Comparison of ENCODE assay signal across 21 mouse cellular contexts in the genomic region with DNA sequence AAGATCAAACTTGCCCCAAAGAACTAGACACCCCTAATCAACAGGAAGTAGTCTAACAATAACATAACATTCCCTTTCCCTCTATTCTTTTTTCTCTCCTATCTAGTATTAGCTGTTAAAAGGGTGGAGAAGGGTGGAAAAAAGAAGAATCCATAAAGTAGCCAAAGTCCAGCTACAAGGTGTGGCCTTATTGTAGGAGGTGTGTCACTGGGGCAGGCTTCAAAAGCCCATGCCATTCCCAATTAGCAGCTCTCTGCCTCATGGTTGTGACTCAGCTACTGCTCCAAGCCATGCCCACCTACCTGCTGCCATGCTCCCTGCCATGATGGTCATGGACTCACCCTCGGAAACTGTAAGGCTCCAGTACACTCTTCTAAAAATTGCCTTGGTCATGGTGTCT. TPM values are rescaled to one million over a fixed set of nuclear protein-coding genes. Genes with fewer than 3 reads are reported as not detected.
DNase-seq lines count a peak whose midpoint lies in the region; ATAC-seq and TF ChIP-seq lines count a peak whose summit lies in the region.
"Had no signal": no experiment of that assay in that cellular context is flagged by ENCODE, and none has a peak within 500 bp of the region (broad histone marks: within the 10 kb centered on the region; RNA-seq: fewer than 3 reads in every experiment).

No protein-coding gene starts in this region.

- no peaks in the 10 kb centered on the region; the same call in 1 of the 2 replicates for H3K36me3 ChIP-seq in intestine, embryonic 16.5 days (ENCODE audit: control insufficient read depth, insufficient read depth, low read length)
- H3K36me3 ChIP-seq in stomach, postnatal 0 days (ENCODE audit: control insufficient read depth, insufficient read depth, low read length) = no peaks in the 10 kb centered on the region
- no peaks in the 10 kb centered on the region for H3K36me3 ChIP-seq in kidney, adult 2 months (ENCODE audit: control insufficient read depth, insufficient read depth, low read length)
- H3K36me3 ChIP-seq: embryonic facial prominence, embryonic 10.5 days; embryonic facial prominence, embryonic 12.5 days; forebrain, embryonic 15.5 days had no signal

- DNase-seq in large intestine, adult 2 months (ENCODE audit: low read depth, low spot score) = peak; percentile 81
- no peak for DNase-seq in stomach, postnatal 0 days (ENCODE audit: low spot score)
- DNase-seq in kidney, adult 2 months = no peak
- no peak for DNase-seq in heart, postnatal 10 days
- DNase-seq in adrenal gland, adult 18-20 months (ENCODE audit: low spot score in 2 of 2) = no peak
- DNase-seq: adrenal gland, adult 8-10 months; adrenal gland, postnatal 14 days; adrenal gland, postnatal 36 days; cerebellum, adult 11-12 months; cerebellum, adult 2 months; cerebellum, adult 9-10 months; cerebellum, postnatal 10 days; cerebellum, postnatal 25 days had no signal

- no peak for TF ChIP-seq CTCF in stomach, postnatal 0 days (IDR thresholded peaks at IDR 0.05; ENCODE audit: low read depth)
- no peak for TF ChIP-seq CTCF in kidney, adult 2 months (conservative IDR thresholded peaks at IDR 0.05; ENCODE audit: insufficient read depth, insufficient read length, low read depth, low read length)

- H3K27ac ChIP-seq in intestine, embryonic 16.5 days (ENCODE audit: low read length) = peak overlapping the region; percentile 19; the same call in 1 of the 2 replicates
- no peak overlapping the region for H3K27ac ChIP-seq in stomach, postnatal 0 days (replicated peaks)
- no peak overlapping the region for H3K27ac ChIP-seq in kidney, adult 2 months (ENCODE audit: insufficient read depth, low read depth, low read length)
- H3K27ac ChIP-seq: embryonic facial prominence, embryonic 10.5 days; embryonic facial prominence, embryonic 12.5 days; forebrain, embryonic 13.5 days; forebrain, embryonic 15.5 days had no signal

- no peak for TF ChIP-seq POLR2A in kidney, adult 2 months (IDR thresholded peaks at IDR 0.05; ENCODE audit: low read depth, low read length)

- no peak for TF ChIP-seq EP300 in stomach, postnatal 0 days (optimal IDR thresholded peaks at IDR 0.05)

- H3K9ac ChIP-seq in intestine, embryonic 16.5 days (ENCODE audit: low read depth, low read length) = no peak overlapping the region
- no peak overlapping the region for H3K9ac ChIP-seq in stomach, postnatal 0 days (ENCODE audit: low read length)
- H3K9ac ChIP-seq: embryonic facial prominence, embryonic 12.5 days; forebrain, embryonic 13.5 days; forebrain, embryonic 15.5 days had no signal

- peaks cover 11% of the 10 kb centered on the region for H3K4me1 ChIP-seq in intestine, embryonic 16.5 days (ENCODE audit: control insufficient read depth, insufficient read depth, low read length)
- H3K4me1 ChIP-seq in stomach, postnatal 0 days (replicated peaks; ENCODE audit: control insufficient read depth, insufficient read depth) = no peaks in the 10 kb centered on the region
- H3K4me1 ChIP-seq in kidney, adult 2 months (ENCODE audit: control insufficient read depth, insufficient read depth, low read length) = peaks cover 2% of the 10 kb centered on the region

- no peak overlapping the region for H3K4me2 ChIP-seq in intestine, embryonic 16.5 days (ENCODE audit: low read depth, low read length)
- no peak overlapping the region for H3K4me2 ChIP-seq in stomach, postnatal 0 days (replicated peaks; ENCODE audit: low read depth)
- H3K4me2 ChIP-seq: embryonic facial prominence, embryonic 12.5 days; forebrain, embryonic 13.5 days; forebrain, embryonic 15.5 days had no signal

- no peaks in the 10 kb centered on the region for H3K9me3 ChIP-seq in intestine, embryonic 16.5 days (ENCODE audit: control insufficient read depth, low read length)
- H3K9me3 ChIP-seq in stomach, postnatal 0 days (ENCODE audit: control insufficient read depth, low read length) = no peaks in the 10 kb centered on the region
- H3K9me3 ChIP-seq: embryonic facial prominence, embryonic 10.5 days; embryonic facial prominence, embryonic 12.5 days; forebrain, embryonic 13.5 days; forebrain, embryonic 15.5 days had no signal

- ATAC-seq in intestine, embryonic 16.5 days = peak; percentile 80
- peak; percentile 68; the same call in 1 of the 2 replicates for ATAC-seq in stomach, postnatal 0 days (ENCODE audit: low FRiP score, low TSS enrichment)
- ATAC-seq: forebrain, embryonic 13.5 days; forebrain, embryonic 15.5 days had no signal

- intact Hi-C loops in heart, postnatal 10 days (cut with DNase I) = no loop called here

- no peaks in the 10 kb centered on the region for H3K27me3 ChIP-seq in intestine, embryonic 16.5 days (replicated peaks; ENCODE audit: control insufficient read depth, insufficient read depth, low read length)
- H3K27me3 ChIP-seq in stomach, postnatal 0 days (ENCODE audit: control insufficient read depth, insufficient read depth, low read length) = no peaks in the 10 kb centered on the region
- H3K27me3 ChIP-seq in kidney, adult 2 months (replicated peaks; ENCODE audit: control insufficient read depth, insufficient read depth, low read length) = no peaks in the 10 kb centered on the region
- H3K27me3 ChIP-seq: embryonic facial prominence, embryonic 12.5 days; forebrain, embryonic 13.5 days; forebrain, embryonic 15.5 days had no signal

- H3K4me3 ChIP-seq in intestine, embryonic 16.5 days (ENCODE audit: low read length) = no peak overlapping the region
- no peak overlapping the region for H3K4me3 ChIP-seq in stomach, postnatal 0 days (ENCODE audit: low read depth, low read length)
- H3K4me3 ChIP-seq in kidney, adult 2 months (ENCODE audit: insufficient read depth, low read depth, low read length) = no peak overlapping the region
- H3K4me3 ChIP-seq: embryonic facial prominence, embryonic 10.5 days; embryonic facial prominence, embryonic 12.5 days; forebrain, embryonic 13.5 days; forebrain, embryonic 15.5 days had no signal

- WGBS in intestine, embryonic 16.5 days = 81% methylated on average over 1 of the region's 1 CpGs
- 41% methylated on average over 1 of the region's 1 CpGs for WGBS in large intestine, adult 2 months
- WGBS in stomach, postnatal 0 days = 93% methylated on average over 1 of the region's 1 CpGs
- WGBS in kidney, adult 2 months = 95% methylated on average over 1 of the region's 1 CpGs

RNA-seq across cellular contexts. Expression of a gene that starts 32.2 kb away (rescaled TPM):
- 18.3 and 21.5 TPM in 2 replicates for polyA plus RNA-seq in intestine, embryonic 16.5 days (2015; fragmentation: Nextera tagmentation; extraction: Ambion mirVana)
- 22.2 and 31.3 TPM in 2 replicates for polyA plus RNA-seq in large intestine, adult 2 months (2012; rRNA removed)
- 2.8 and 3.1 TPM in 2 replicates for polyA plus RNA-seq in stomach, postnatal 0 days (2015; fragmentation: Nextera tagmentation; extraction: Ambion mirVana)
- 18.2 and 20.2 TPM in 2 replicates for polyA plus RNA-seq in kidney, adult 2 months (2012; rRNA removed)
- 10 to 100 TPM; 12.8 to 26.7 TPM for total RNA-seq in heart, postnatal 10 days (2021)
- total RNA-seq in adrenal gland, adult 18-20 months (2021) = 100 to 1,000 TPM in 1 of 2 experiments, 10 to 100 TPM in 1; 99.8 to 239 TPM

RNA-seq across cellular contexts. Expression of a gene that starts 38.9 kb away (rescaled TPM):
- polyA plus RNA-seq in intestine, embryonic 16.5 days (2015; fragmentation: Nextera tagmentation; extraction: Ambion mirVana) = 0.73 and 1.5 TPM in 2 replicates
- 71.8 and 362 TPM in 2 replicates for polyA plus RNA-seq in large intestine, adult 2 months (2012; rRNA removed)
- polyA plus RNA-seq in stomach, postnatal 0 days (2015; fragmentation: Nextera tagmentation; extraction: Ambion mirVana) = 0.39 and 0.41 TPM in 2 replicates
- 265 and 295 TPM in 2 replicates for polyA plus RNA-seq in kidney, adult 2 months (2012; rRNA removed)
- under 1 TPM; 0.36 to 0.62 TPM for total RNA-seq in heart, postnatal 10 days (2021)
- under 1 TPM; 0.20 to 0.26 TPM for total RNA-seq in adrenal gland, adult 18-20 months (2021)
- total RNA-seq: adrenal gland, postnatal 14 days had no signal
- polyA plus RNA-seq: C2C12; cerebellum, adult 2 months; forebrain, embryonic 11.5 days; forebrain, embryonic 13.5 days; forebrain, embryonic 15.5 days had no signal

RNA-seq across cellular contexts. Expression of a gene that starts 41.8 kb away (rescaled TPM):
- 0.20 and 0.22 TPM in 2 replicates for polyA plus RNA-seq in intestine, embryonic 16.5 days (2015; fragmentation: Nextera tagmentation; extraction: Ambion mirVana)
- polyA plus RNA-seq in large intestine, adult 2 months (2012; rRNA removed) = 2.7 and 20.4 TPM in 2 replicates
- 0.05 and 0.15 TPM in 2 replicates for polyA plus RNA-seq in stomach, postnatal 0 days (2015; fragmentation: Nextera tagmentation; extraction: Ambion mirVana)
- 9.2 and 9.7 TPM in 2 replicates for polyA plus RNA-seq in kidney, adult 2 months (2012; rRNA removed)
- under 1 TPM; 0.29 to 0.60 TPM for total RNA-seq in heart, postnatal 10 days (2021)
- total RNA-seq in adrenal gland, adult 18-20 months (2021) = 1 to 10 TPM; 1.5 to 1.7 TPM
- total RNA-seq: MEL had no signal
- polyA plus RNA-seq: C2C12; forebrain, embryonic 11.5 days had no signal

Comparison
In these comparisons a context has a peak if more than half of its experiments do, and no peak if none do; other contexts are left out.
1. RNA of a gene that starts 38.9 kb away (polyA plus RNA-seq): 265 to 295 TPM in kidney, adult 2 months and 71.8 to 362 TPM in large intestine, adult 2 months; 0.73 to 1.5 TPM in intestine, embryonic 16.5 days and 0.39 to 0.41 TPM in stomach, postnatal 0 days; every median in the first group is over 10 times any median in the second.